8 mouse cellular contexts compared by ENCODE assay signal in the genomic region with DNA sequence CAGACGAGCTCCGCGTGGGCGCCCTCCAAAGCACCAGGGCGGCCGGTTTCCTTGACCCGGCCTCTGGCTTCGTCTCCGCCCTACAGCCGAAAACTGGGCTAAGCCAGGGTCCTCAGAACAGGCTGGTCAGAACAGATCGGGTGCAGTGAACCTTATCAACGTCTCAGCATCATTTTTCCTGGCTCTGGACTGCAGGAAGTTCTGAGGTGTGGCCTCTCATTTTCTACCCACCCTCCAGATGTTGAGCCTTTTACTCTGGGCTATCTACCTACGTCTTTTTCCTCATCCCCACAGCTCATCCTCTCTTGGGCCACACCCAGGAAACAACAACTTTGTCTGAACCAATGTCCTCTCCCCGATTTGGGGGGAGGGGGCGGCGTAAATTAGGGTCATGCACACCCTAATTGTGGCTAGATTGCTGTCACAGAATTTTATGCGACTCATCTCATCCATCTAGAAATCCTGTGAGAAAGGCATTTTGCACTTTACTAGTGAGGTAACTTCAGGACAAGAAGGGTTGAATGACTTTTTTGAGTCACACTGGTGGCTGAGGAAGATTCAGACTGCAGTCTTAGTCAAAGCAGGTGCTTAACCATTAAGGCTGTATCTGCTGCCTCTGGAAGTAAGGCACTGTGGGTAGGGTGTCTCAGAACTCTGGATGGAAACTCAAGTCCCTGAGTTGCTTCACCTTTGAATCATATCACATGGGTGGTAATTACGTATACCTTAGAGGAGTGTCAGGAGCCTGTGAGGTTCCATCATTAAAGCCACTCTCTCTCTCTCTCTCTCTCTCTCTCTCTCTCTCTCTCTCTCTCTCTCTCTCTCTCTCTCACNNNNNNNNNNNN. TPM values are rescaled to one million over a fixed set of nuclear protein-coding genes. Genes with fewer than 3 reads are reported as not detected.
DNase-seq lines count a peak whose midpoint lies in the region; ATAC-seq and TF ChIP-seq lines count a peak whose summit lies in the region.

A gene (minus strand): TSS at position 25 of the 845 bp plus-strand sequence.

- H3K4me1 ChIP-seq in spleen, adult 2 months (ENCODE audit: control insufficient read depth, insufficient read depth, insufficient read length): peaks cover 3% of the 10 kb centered on the region
- H3K4me1 ChIP-seq in intestine, postnatal 0 days (replicated peaks; ENCODE audit: control insufficient read depth, insufficient read depth, low read length): no peaks in the 10 kb centered on the region; the same call in 1 of the 2 replicates
- H3K4me1 ChIP-seq in midbrain, embryonic 13.5 days (replicated peaks): peaks cover 14% of the 10 kb centered on the region

- DNase-seq in cerebellum, adult 9-10 months: peak; percentile 36
- no peak for DNase-seq in cerebellum, adult 11 months
- DNase-seq in spleen, adult 2 months (ENCODE audit: low read depth in 1 of 2, low spot score in 2 of 2): no peak
- DNase-seq in spleen, postnatal 14 days (ENCODE audit: low spot score in 2 of 2): no peak
- no peak for DNase-seq in ovary, postnatal 36 days (ENCODE audit: low spot score)
- DNase-seq in kidney, adult 18-20 months: no peak

- no peaks in the 10 kb centered on the region for H3K36me3 ChIP-seq in spleen, adult 2 months (ENCODE audit: control insufficient read depth, insufficient read depth, low read length)
- no peaks in the 10 kb centered on the region; the same call in 1 of the 2 replicates for H3K36me3 ChIP-seq in intestine, postnatal 0 days (ENCODE audit: control insufficient read depth, insufficient read depth)
- H3K36me3 ChIP-seq in midbrain, embryonic 13.5 days: no peaks in the 10 kb centered on the region

- peak within 1 kb of the TSS; percentile 91 for H3K4me2 ChIP-seq in intestine, postnatal 0 days (replicated peaks; ENCODE audit: low read depth)
- peak within 1 kb of the TSS; percentile 96 for H3K4me2 ChIP-seq in midbrain, embryonic 13.5 days (replicated peaks)

- H3K9ac ChIP-seq in intestine, postnatal 0 days (ENCODE audit: low read depth, low read length): peak within 1 kb of the TSS; percentile 79
- H3K9ac ChIP-seq in midbrain, embryonic 13.5 days (replicated peaks): peak within 1 kb of the TSS; percentile 87

- no peaks in the 10 kb centered on the region for H3K27me3 ChIP-seq in spleen, adult 2 months (ENCODE audit: control insufficient read depth, insufficient read depth, low read length)
- peaks cover 2% of the 10 kb centered on the region; the same call in 1 of the 2 replicates for H3K27me3 ChIP-seq in intestine, postnatal 0 days (replicated peaks; ENCODE audit: control insufficient read depth, insufficient read depth, low read length)
- H3K27me3 ChIP-seq in midbrain, embryonic 13.5 days: peaks cover 61% of the 10 kb centered on the region

- peak; percentile 57 for ATAC-seq in intestine, postnatal 0 days
- ATAC-seq in midbrain, embryonic 13.5 days: no peak; the same call in 1 of the 2 replicates

- peak within 1 kb of the TSS; percentile 80 for H3K27ac ChIP-seq in spleen, adult 2 months (ENCODE audit: insufficient read depth, low read length)
- peak within 1 kb of the TSS; percentile 98 for H3K27ac ChIP-seq in intestine, postnatal 0 days (ENCODE audit: low read depth, low read length)
- peak within 1 kb of the TSS; percentile 58 for H3K27ac ChIP-seq in midbrain, embryonic 13.5 days

- H3K4me3 ChIP-seq in spleen, adult 2 months (ENCODE audit: extremely low read depth, insufficient read depth, insufficient read length): peak within 1 kb of the TSS; percentile 78
- peak within 1 kb of the TSS; percentile 76 for H3K4me3 ChIP-seq in intestine, postnatal 0 days (ENCODE audit: low read depth, low read length)
- peak within 1 kb of the TSS; percentile 70 for H3K4me3 ChIP-seq in midbrain, embryonic 13.5 days (replicated peaks)

- no peak for TF ChIP-seq CTCF in spleen, adult 2 months (IDR thresholded peaks at IDR 0.05; ENCODE audit: extremely low read depth, insufficient read depth, insufficient read length, insufficient replicate concordance)
- TF ChIP-seq CTCF in intestine, postnatal 0 days (IDR thresholded peaks at IDR 0.05; ENCODE audit: low read depth): no peak

- H3K9me3 ChIP-seq in intestine, postnatal 0 days (ENCODE audit: control insufficient read depth): no peaks in the 10 kb centered on the region
- H3K9me3 ChIP-seq in midbrain, embryonic 13.5 days: no peaks in the 10 kb centered on the region

- TF ChIP-seq POLR2A in spleen, adult 2 months (IDR thresholded peaks at IDR 0.05; ENCODE audit: low read depth, low read length): no peak

- 13% methylated on average over 18 of the region's 18 CpGs for WGBS in spleen, adult 2 months
- 4% methylated on average over 18 of the region's 18 CpGs for WGBS in intestine, postnatal 0 days
- 9% methylated on average over 18 of the region's 18 CpGs for WGBS in midbrain, embryonic 13.5 days

RNA-seq across cellular contexts. Expression of the gene that starts here (rescaled TPM):
- polyA plus RNA-seq in spleen, adult 2 months (2012; rRNA removed): 25.7 and 31.3 TPM in 2 replicates
- polyA plus RNA-seq in intestine, postnatal 0 days (2015; fragmentation: Nextera tagmentation; extraction: Ambion mirVana): 105 and 125 TPM in 2 replicates
- polyA plus RNA-seq in midbrain, embryonic 13.5 days (2015; fragmentation: Nextera tagmentation; extraction: Ambion mirVana): 9.5 and 11.3 TPM in 2 replicates
